In the genomic region with DNA sequence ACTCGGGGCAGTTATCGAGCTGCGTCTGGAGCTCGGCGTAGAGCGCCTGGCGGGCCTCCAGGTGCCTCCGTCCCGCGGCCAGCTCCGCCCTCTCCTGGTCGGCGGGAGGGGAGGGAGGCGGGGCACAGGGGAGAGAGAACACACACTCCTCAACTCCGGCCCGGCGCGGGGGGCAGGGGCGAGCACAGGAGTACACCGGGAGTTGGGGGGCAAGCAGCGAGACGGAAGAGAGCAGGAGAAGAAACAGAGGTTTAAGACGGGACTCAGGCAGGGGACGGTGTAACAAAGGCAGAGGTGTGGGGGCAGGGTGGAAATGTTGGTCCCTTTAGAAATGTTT, we compare ENCODE assay signal across 8 mouse cellular contexts. TPM values are rescaled to one million over a fixed set of nuclear protein-coding genes. Genes with fewer than 3 reads are reported as not detected.
A peak's percentile ranks its signal among the peaks of the same experiment; 100 is the strongest.
DNase-seq lines count a peak whose midpoint lies in the region; ATAC-seq and TF ChIP-seq lines count a peak whose summit lies in the region.

No protein-coding gene starts in this region.

- 6% methylated on average over 24 of the region's 24 CpGs for WGBS in hindbrain, embryonic 15.5 days
- 2% methylated on average over 24 of the region's 24 CpGs for WGBS in liver, embryonic 11.5 days
- 11% methylated on average over 22 of the region's 24 CpGs for WGBS in midbrain, postnatal 0 days

- peak overlapping the region; percentile 12; the same call in 1 of the 2 replicates for H3K9ac ChIP-seq in hindbrain, embryonic 15.5 days
- H3K9ac ChIP-seq in liver, embryonic 11.5 days (ENCODE audit: low read depth, low read length): peak overlapping the region; percentile 11; the same call in 1 of the 2 replicates
- H3K9ac ChIP-seq in midbrain, postnatal 0 days (replicated peaks; ENCODE audit: low read length, poor library complexity, severe bottlenecking): no peak overlapping the region

- H3K27me3 ChIP-seq in G1E (ENCODE audit: insufficient read depth, low read length): peaks cover 76% of the 10 kb centered on the region
- H3K27me3 ChIP-seq in hindbrain, embryonic 15.5 days: no peaks in the 10 kb centered on the region
- no peaks in the 10 kb centered on the region; the same call in 1 of the 2 replicates for H3K27me3 ChIP-seq in liver, embryonic 11.5 days (replicated peaks; ENCODE audit: control insufficient read depth, insufficient read depth, low read length)
- H3K27me3 ChIP-seq in midbrain, postnatal 0 days (ENCODE audit: insufficient read depth, low read length): no peaks in the 10 kb centered on the region

- peak overlapping the region; percentile 21; the same call in 1 of the 2 replicates for H3K4me3 ChIP-seq in G1E (ENCODE audit: low read depth, low read length)
- H3K4me3 ChIP-seq in hindbrain, embryonic 15.5 days: peak overlapping the region; percentile 18
- peak overlapping the region; percentile 36 for H3K4me3 ChIP-seq in liver, embryonic 11.5 days (ENCODE audit: low read depth, low read length)
- H3K4me3 ChIP-seq in midbrain, postnatal 0 days (ENCODE audit: low read depth, low read length): peak overlapping the region; percentile 6; the same call in 1 of the 2 replicates

- no peaks in the 10 kb centered on the region for H3K36me3 ChIP-seq in G1E (replicated peaks)
- H3K36me3 ChIP-seq in hindbrain, embryonic 15.5 days: peaks cover 28% of the 10 kb centered on the region
- H3K36me3 ChIP-seq in liver, embryonic 11.5 days (ENCODE audit: control insufficient read depth, insufficient read depth, low read length): 0 out of 2 replicates have a peak, but pooled peaks cover 2% of the 10 kb centered on the region
- H3K36me3 ChIP-seq in midbrain, postnatal 0 days (ENCODE audit: insufficient read depth, low read length): peaks cover 64% of the 10 kb centered on the region

- no peak for ATAC-seq in G1E (ENCODE audit: extremely low read depth, insufficient number of reproducible peaks, low FRiP score, poor library complexity, severe bottlenecking)
- peak; percentile 42; the same call in 1 of the 2 replicates for ATAC-seq in hindbrain, embryonic 15.5 days (ENCODE audit: low FRiP score, low read depth)
- peak; percentile 60 for ATAC-seq in liver, embryonic 11.5 days (replicated peaks; ENCODE audit: low FRiP score)
- peak; percentile 14; the same call in 1 of the 2 replicates for ATAC-seq in midbrain, postnatal 0 days (ENCODE audit: low FRiP score)

- H3K4me2 ChIP-seq in hindbrain, embryonic 15.5 days: peak overlapping the region; percentile 52
- H3K4me2 ChIP-seq in liver, embryonic 11.5 days: peak overlapping the region; percentile 71
- peak overlapping the region; percentile 42 for H3K4me2 ChIP-seq in midbrain, postnatal 0 days (ENCODE audit: low read depth, low read length, poor library complexity, severe bottlenecking)

- no peak for TF ChIP-seq CTCF in G1E (IDR thresholded peaks at IDR 0.05; ENCODE audit: low read depth, low read length)
- no peak for TF ChIP-seq CTCF in brain, embryonic 14.5 days (IDR thresholded peaks at IDR 0.05; ENCODE audit: borderline replicate concordance, extremely low read depth, insufficient read depth, insufficient read length)
- peak; percentile 17; the same call in 1 of the 2 replicates for TF ChIP-seq CTCF in midbrain, postnatal 0 days (IDR thresholded peaks at IDR 0.05)

- no peak for TF ChIP-seq POLR2A in brain, embryonic 14.5 days (IDR thresholded peaks at IDR 0.05; ENCODE audit: borderline replicate concordance, extremely low read depth, insufficient read depth, insufficient read length, poor library complexity, severe bottlenecking)

- H3K27ac ChIP-seq in hindbrain, embryonic 15.5 days (replicated peaks): no peak overlapping the region
- H3K27ac ChIP-seq in liver, embryonic 11.5 days (ENCODE audit: low read depth, low read length): no peak overlapping the region
- no peak overlapping the region for H3K27ac ChIP-seq in midbrain, postnatal 0 days (ENCODE audit: low read depth, low read length)

- no peaks in the 10 kb centered on the region for H3K9me3 ChIP-seq in G1E (replicated peaks)
- no peaks in the 10 kb centered on the region for H3K9me3 ChIP-seq in hindbrain, embryonic 15.5 days
- H3K9me3 ChIP-seq in liver, embryonic 11.5 days (ENCODE audit: control insufficient read depth, low read length): no peaks in the 10 kb centered on the region
- no peaks in the 10 kb centered on the region for H3K9me3 ChIP-seq in midbrain, postnatal 0 days (ENCODE audit: low read length)

- DNase-seq in G1E (ENCODE audit: low spot score): peak; percentile 34
- DNase-seq in brain, embryonic 14.5 days (ENCODE audit: low read depth): peak; percentile 84
- DNase-seq in gastrocnemius, postnatal 10 days: peak; percentile 84
- DNase-seq in liver, embryonic 11.5 days (ENCODE audit: low spot score): peak; percentile 73
- peak; percentile 58 for DNase-seq in midbrain, postnatal 0 days (ENCODE audit: low spot score)
- peak; percentile 66 for DNase-seq in thymus, postnatal 0 days (ENCODE audit: low spot score)
- DNase-seq in left cerebral cortex, adult 8-10 months (ENCODE audit: low spot score in 2 of 2): no peak

- peaks cover 12% of the 10 kb centered on the region for H3K4me1 ChIP-seq in G1E (ENCODE audit: insufficient read depth, low read depth, low read length)
- peaks cover 18% of the 10 kb centered on the region for H3K4me1 ChIP-seq in hindbrain, embryonic 15.5 days (replicated peaks)
- H3K4me1 ChIP-seq in liver, embryonic 11.5 days (replicated peaks; ENCODE audit: control insufficient read depth, insufficient read depth, low read length): peaks cover 7% of the 10 kb centered on the region
- H3K4me1 ChIP-seq in midbrain, postnatal 0 days (ENCODE audit: insufficient read depth, low read length): peaks cover 8% of the 10 kb centered on the region; the same call in 1 of the 2 replicates

RNA-seq across cellular contexts. Expression of a gene that starts 26.6 kb away (rescaled TPM):
- 2.6 and 4.0 TPM in 2 replicates for total RNA-seq in G1E (2014; fragmentation: Nextera tagmentation)
- 6.4 and 7.4 TPM in 2 replicates for total RNA-seq in G1E (2017)
- polyA plus RNA-seq in G1E (2012): 8.1 and 8.8 TPM in 2 replicates
- 151 and 169 TPM in 2 replicates for polyA plus RNA-seq in brain, embryonic 14.5 days (2012; rRNA removed)
- total RNA-seq in gastrocnemius, postnatal 10 days (2021): 10 to 100 TPM; 49.8 to 82.4 TPM
- polyA plus RNA-seq in hindbrain, embryonic 15.5 days (2015; fragmentation: Nextera tagmentation; extraction: Ambion mirVana): 46.4 and 46.8 TPM in 2 replicates
- 10.6 and 10.9 TPM in 2 replicates for polyA plus RNA-seq in liver, embryonic 11.5 days (2014; fragmentation: Nextera tagmentation; extraction: Ambion mirVana)
- 140 and 154 TPM in 2 replicates for total RNA-seq in midbrain, postnatal 0 days (2014; rRNA removed)
- 34.8 and 41.0 TPM in 2 replicates for polyA plus RNA-seq in midbrain, postnatal 0 days (2015; fragmentation: Nextera tagmentation; extraction: Ambion mirVana)
- polyA plus RNA-seq in thymus, postnatal 0 days (2015; fragmentation: Nextera tagmentation; extraction: Ambion mirVana): 3.0 and 3.3 TPM in 2 replicates
- 10 to 100 TPM; 82.9 to 91.9 (median 86.3) TPM for total RNA-seq in left cerebral cortex, adult 8-10 months (2022)

RNA-seq across cellular contexts. Expression of a gene that starts 35.4 kb away (rescaled TPM):
- total RNA-seq in G1E (2014; fragmentation: Nextera tagmentation): not detected in 2 replicates
- total RNA-seq in G1E (2017): not detected in 2 replicates
- not detected in 2 replicates for polyA plus RNA-seq in G1E (2012)
- not detected in 2 replicates for polyA plus RNA-seq in brain, embryonic 14.5 days (2012; rRNA removed)
- not detected for total RNA-seq in gastrocnemius, postnatal 10 days (2021)
- polyA plus RNA-seq in hindbrain, embryonic 15.5 days (2015; fragmentation: Nextera tagmentation; extraction: Ambion mirVana): not detected in 2 replicates
- polyA plus RNA-seq in liver, embryonic 11.5 days (2014; fragmentation: Nextera tagmentation; extraction: Ambion mirVana): not detected in 2 replicates
- not detected in 2 replicates for total RNA-seq in midbrain, postnatal 0 days (2014; rRNA removed)
- not detected in 2 replicates for polyA plus RNA-seq in midbrain, postnatal 0 days (2015; fragmentation: Nextera tagmentation; extraction: Ambion mirVana)
- 0.07 TPM in 1 of 2 replicates, not detected in the other for polyA plus RNA-seq in thymus, postnatal 0 days (2015; fragmentation: Nextera tagmentation; extraction: Ambion mirVana)
- total RNA-seq in left cerebral cortex, adult 8-10 months (2022): under 1 TPM in 1 of 4 experiments, not detected in 3; 0.28 TPM

RNA-seq across cellular contexts. Expression of a gene that starts 59.2 kb away (rescaled TPM):
- 239 and 270 TPM in 2 replicates for total RNA-seq in G1E (2014; fragmentation: Nextera tagmentation)
- 124 and 134 TPM in 2 replicates for total RNA-seq in G1E (2017)
- 14.5 and 16.7 TPM in 2 replicates for polyA plus RNA-seq in G1E (2012)
- 57.1 and 76.9 TPM in 2 replicates for polyA plus RNA-seq in brain, embryonic 14.5 days (2012; rRNA removed)
- 10 to 100 TPM; 85.6 to 97.8 TPM for total RNA-seq in gastrocnemius, postnatal 10 days (2021)
- 130 and 135 TPM in 2 replicates for polyA plus RNA-seq in hindbrain, embryonic 15.5 days (2015; fragmentation: Nextera tagmentation; extraction: Ambion mirVana)
- polyA plus RNA-seq in liver, embryonic 11.5 days (2014; fragmentation: Nextera tagmentation; extraction: Ambion mirVana): 171 and 202 TPM in 2 replicates
- 93.7 and 108 TPM in 2 replicates for total RNA-seq in midbrain, postnatal 0 days (2014; rRNA removed)
- 102 and 106 TPM in 2 replicates for polyA plus RNA-seq in midbrain, postnatal 0 days (2015; fragmentation: Nextera tagmentation; extraction: Ambion mirVana)
- 111 and 116 TPM in 2 replicates for polyA plus RNA-seq in thymus, postnatal 0 days (2015; fragmentation: Nextera tagmentation; extraction: Ambion mirVana)
- total RNA-seq in left cerebral cortex, adult 8-10 months (2022): 100 to 1,000 TPM in 1 of 4 experiments, 10 to 100 TPM in 3; 96.2 to 117 (median 98.0) TPM

RNA-seq across cellular contexts. Expression of a gene that starts 59.3 kb away (rescaled TPM):
- 78.2 and 90.8 TPM in 2 replicates for total RNA-seq in G1E (2014; fragmentation: Nextera tagmentation)
- 32.5 and 32.8 TPM in 2 replicates for total RNA-seq in G1E (2017)
- polyA plus RNA-seq in G1E (2012): 1.6 and 1.8 TPM in 2 replicates
- 132 and 147 TPM in 2 replicates for polyA plus RNA-seq in brain, embryonic 14.5 days (2012; rRNA removed)
- total RNA-seq in gastrocnemius, postnatal 10 days (2021): 10 to 100 TPM; 45.2 to 53.1 TPM
- 153 and 158 TPM in 2 replicates for polyA plus RNA-seq in hindbrain, embryonic 15.5 days (2015; fragmentation: Nextera tagmentation; extraction: Ambion mirVana)
- 48.9 and 54.0 TPM in 2 replicates for polyA plus RNA-seq in liver, embryonic 11.5 days (2014; fragmentation: Nextera tagmentation; extraction: Ambion mirVana)
- total RNA-seq in midbrain, postnatal 0 days (2014; rRNA removed): 64.8 and 72.1 TPM in 2 replicates
- 151 and 170 TPM in 2 replicates for polyA plus RNA-seq in midbrain, postnatal 0 days (2015; fragmentation: Nextera tagmentation; extraction: Ambion mirVana)
- 68.0 and 74.0 TPM in 2 replicates for polyA plus RNA-seq in thymus, postnatal 0 days (2015; fragmentation: Nextera tagmentation; extraction: Ambion mirVana)
- 10 to 100 TPM; 60.2 to 78.5 (median 70.8) TPM for total RNA-seq in left cerebral cortex, adult 8-10 months (2022)

Comparison
In these comparisons a context has a peak if more than half of its experiments do, and no peak if none do; other contexts are left out.
1. DNase-seq: peak in G1E (single experiment), brain, embryonic 14.5 days (single experiment), gastrocnemius, postnatal 10 days (single experiment), liver, embryonic 11.5 days (single experiment), midbrain, postnatal 0 days (single experiment) and thymus, postnatal 0 days (single experiment); none in left cerebral cortex, adult 8-10 months (0 of 2).
2. Peak in every context shown above with its lines, with median percentiles within 50 percentile points of each other: H3K4me3 ChIP-seq and H3K4me2 ChIP-seq.